Mouse (Mus musculus) hindbrain, embryonic 15.5 days (tissue): ENCODE results near the gene Crkl. TPM values are rescaled to one million over a fixed set of nuclear protein-coding genes. Genes with fewer than 3 reads are reported as not detected.

ENCODE experiments used
- ATAC-seq: fragments of 200-750 bp; cut with Nextera tagmentation; 2 replicates; pipeline ENCODE4 v1.8.0; 2017; ENCODE audit warnings: low read depth, moderate number of reproducible peaks, moderate TSS enrichment; ENCODE audit not compliant: low FRiP score
- H3K27ac ChIP-seq: fragments of 300-500 bp; sonication (generic); replicated peaks from 2 replicates; pipeline ENCODE4 v1.5.1; 2015; ENCODE audit warnings: mild to moderate bottlenecking, inconsistent platforms
- H3K27me3 ChIP-seq: fragments of 300-500 bp; sonication (generic); 2 replicates; pipeline ENCODE4 v1.6.1; 2015; ENCODE audit warnings: control low read depth, inconsistent platforms
- H3K36me3 ChIP-seq: fragments of 300-500 bp; sonication (generic); 2 replicates; pipeline ENCODE4 v1.6.1; 2015; ENCODE audit warnings: control low read depth, inconsistent platforms
- H3K4me1 ChIP-seq: fragments of 300-500 bp; sonication (generic); replicated peaks from 2 replicates; pipeline ENCODE4 v1.6.1; 2015; ENCODE audit warnings: control low read depth, inconsistent platforms
- H3K4me2 ChIP-seq: fragments of 300-500 bp; sonication (generic); 2 replicates; pipeline ENCODE4 v1.6.1; 2015; ENCODE audit warnings: moderate library complexity, mild to moderate bottlenecking, inconsistent platforms
- H3K4me3 ChIP-seq: fragments of 300-500 bp; sonication (generic); 2 replicates; pipeline ENCODE4 v1.5.1; 2015; ENCODE audit warnings: mild to moderate bottlenecking, inconsistent platforms
- H3K9ac ChIP-seq: fragments of 300-500 bp; sonication (generic); 2 replicates; pipeline ENCODE4 v1.6.1; 2015; ENCODE audit warnings: inconsistent platforms
- H3K9me3 ChIP-seq: fragments of 300-500 bp; sonication (generic); 2 replicates; pipeline ENCODE4 v1.6.1; 2016; ENCODE audit warnings: control low read depth, inconsistent platforms
- WGBS: fragments of 180-500 bp; shearing (Covaris S2); methylation state at CpG from one replicate; pipeline ENCODE4 v1.1.7; 2015; 5-methylcytosine and 5-hydroxymethylcytosine counted together
- polyA plus RNA-seq: library from polyadenylated mRNA; unstranded; fragments of >200 nt; fragmentation: Nextera tagmentation; extraction: Ambion mirVana; gene quantifications from 2 replicates; pipeline ENCODE4 v1.2.1, GENCODE M21; 2015

The Crkl gene
- polyA plus RNA-seq, 1 experiment from 2014 or later, result 85.2 TPM

- H3K36me3 ChIP-seq, result peaks cover 9% of the 10 kb centered on the region; the same call in 1 of the 2 replicates
- H3K9ac ChIP-seq, result no peak overlapping the region
- WGBS, result 57% methylated on average over 4 of the region's 4 CpGs
- peaks cover 23% of the 10 kb centered on the region for H3K4me1 ChIP-seq
- H3K9me3 ChIP-seq, result no peaks in the 10 kb centered on the region
- H3K4me3 ChIP-seq, result no peak overlapping the region
- ATAC-seq, result no peak
- no peak overlapping the region for H3K27ac ChIP-seq
- H3K4me2 ChIP-seq, result peak overlapping the region; percentile 88
- H3K27me3 ChIP-seq, result no peaks in the 10 kb centered on the region
These were observed 80.5 kb downstream of the Crkl start for GRCm38 (mm10) chr16:17532271-17532670.

- Histone ChIP-seq H3K9me3 (no peaks in the 10 kb centered on the region), H3K4me2 (no peak overlapping the region), H3K9ac (no peak overlapping the region), H3K4me3 (no peak overlapping the region), H3K36me3 (peaks cover 4% of the 10 kb centered on the region; the same call in 1 of the 2 replicates), H3K4me1 (peaks cover 23% of the 10 kb centered on the region), H3K27me3 (no peaks in the 10 kb centered on the region), H3K27ac (no peak overlapping the region)
- 73% methylated on average over 14 of the region's 14 CpGs for WGBS
- ATAC-seq, result no peak
These were observed 81.0 kb downstream of the Crkl start for GRCm38 (mm10) chr16:17532676-17533329.

- Histone ChIP-seq H3K9me3 (no peaks in the 10 kb centered on the region), H3K27me3 (no peaks in the 10 kb centered on the region), H3K36me3 (no peaks in the 10 kb centered on the region), H3K4me2 (no peak overlapping the region), H3K4me3 (no peak overlapping the region), H3K27ac (no peak overlapping the region), H3K9ac (no peak overlapping the region), H3K4me1 (peaks cover 5% of the 10 kb centered on the region)
- WGBS, result 94% methylated on average over 3 of the region's 3 CpGs
- ATAC-seq, result no peak
These were observed 84.8 kb downstream of the Crkl start for GRCm38 (mm10) chr16:17536584-17536983.

Other genes with a start within 250 kb of the Crkl start
- 281 and 286 TPM in 2 replicates for gene Ube2l3, start 249.3 kb upstream of the Crkl start, polyA plus RNA-seq
- gene Rimbp3, start 243.4 kb upstream of the Crkl start, polyA plus RNA-seq, result 1.8 and 1.9 TPM in 2 replicates
- 7.3 and 7.5 TPM in 2 replicates for gene Hic2, start 218.4 kb upstream of the Crkl start, polyA plus RNA-seq
- gene Tmem191c, start 175.9 kb upstream of the Crkl start, polyA plus RNA-seq, result 75.2 and 81.9 TPM in 2 replicates
- 3.6 and 4.4 TPM in 2 replicates for gene Serpind1, start 120.6 kb upstream of the Crkl start, polyA plus RNA-seq
- gene Snap29, start 46.0 kb upstream of the Crkl start, polyA plus RNA-seq, result 22.4 and 23.4 TPM in 2 replicates
- 64.0 and 69.7 TPM in 2 replicates for gene Pi4ka, start 45.7 kb upstream of the Crkl start, polyA plus RNA-seq
- 11.7 and 13.3 TPM in 2 replicates for gene Aifm3, start 37.6 kb downstream of the Crkl start, polyA plus RNA-seq
- 134 and 136 TPM in 2 replicates for gene Lztr1, start 56.7 kb downstream of the Crkl start, polyA plus RNA-seq
- 61.8 and 64.5 TPM in 2 replicates for gene Thap7, start 79.1 kb downstream of the Crkl start, polyA plus RNA-seq
- gene Lrrc74b, start 109.3 kb downstream of the Crkl start, polyA plus RNA-seq, result 0.79 and 0.85 TPM in 2 replicates
- 2.1 and 3.3 TPM in 2 replicates for gene P2rx6, start 109.9 kb downstream of the Crkl start, polyA plus RNA-seq
- 43.3 and 46.5 TPM in 2 replicates for gene Slc7a4, start 131.2 kb downstream of the Crkl start, polyA plus RNA-seq
- gene Smpd4, start 167.4 kb downstream of the Crkl start, polyA plus RNA-seq, result 25.1 and 30.7 TPM in 2 replicates
- 13.4 and 14.0 TPM in 2 replicates for gene Ccdc74a, start 194.5 kb downstream of the Crkl start, polyA plus RNA-seq